Mouse (Mus musculus) ovary, postnatal 10 days (tissue): ENCODE measurements around the gene Eif3k.

ENCODE experiments used
- DNase-seq: peaks from one replicate; pipeline ENCODE4 v3.0.0; 2022; ENCODE audit warnings: low spot score

Eif3k gene

GRCm38 (mm10) chr7:28958770-28959169 is 22.9 kb downstream of the Eif3k start:
- DNase-seq = no peak

- no peak for DNase-seq
Observed at GRCm38 (mm10) chr7:28957997-28958725, 23.5 kb downstream of the Eif3k start.

- DNase-seq = no peak
Observed at GRCm38 (mm10) chr7:28957286-28957685, 24.4 kb downstream of the Eif3k start.

GRCm38 (mm10) chr7:28956270-28956669 is 25.4 kb downstream of the Eif3k start:
- no peak for DNase-seq

- DNase-seq = no peak
Observed at GRCm38 (mm10) chr7:28955295-28955897, 26.3 kb downstream of the Eif3k start.

- no peak for DNase-seq
Observed at GRCm38 (mm10) chr7:28954773-28955172, 26.9 kb downstream of the Eif3k start.

- no peak for DNase-seq
Observed at GRCm38 (mm10) chr7:28953476-28954376, 27.9 kb downstream of the Eif3k start.

GRCm38 (mm10) chr7:28952786-28953185 is 28.9 kb downstream of the Eif3k start:
- DNase-seq = no peak

GRCm38 (mm10) chr7:28951764-28952163 is 29.9 kb downstream of the Eif3k start:
- DNase-seq = no peak

- no peak for DNase-seq
Observed at GRCm38 (mm10) chr7:28950346-28951037, 31.2 kb downstream of the Eif3k start.

- DNase-seq = no peak
Observed at GRCm38 (mm10) chr7:28949298-28949697, 32.4 kb downstream of the Eif3k start.

GRCm38 (mm10) chr7:28948746-28949145 is 32.9 kb downstream of the Eif3k start:
- DNase-seq = no peak

- DNase-seq = no peak
Observed at GRCm38 (mm10) chr7:28946271-28946610, 35.4 kb downstream of the Eif3k start.

- DNase-seq = no peak
Observed at GRCm38 (mm10) chr7:28945416-28946270, 36.0 kb downstream of the Eif3k start.

- no peak for DNase-seq
Observed at GRCm38 (mm10) chr7:28944756-28945415, 36.8 kb downstream of the Eif3k start.

- DNase-seq = no peak
Observed at GRCm38 (mm10) chr7:28943451-28944180, 38.0 kb downstream of the Eif3k start.

- no peak for DNase-seq
Observed at GRCm38 (mm10) chr7:28941542-28941941, 40.1 kb downstream of the Eif3k start.

GRCm38 (mm10) chr7:28941129-28941528 is 40.5 kb downstream of the Eif3k start:
- no peak for DNase-seq

- DNase-seq = no peak
Observed at GRCm38 (mm10) chr7:28939418-28940183, 42.1 kb downstream of the Eif3k start.
